Mouse (Mus musculus) ES-Bruce4 (cell line): ENCODE measurements around the gene Nthl1.

ENCODE experiments used
- CTCF ChIP-seq: IDR thresholded peaks from one replicate; pipeline ENCODE4 v1.8.1; 2011; ENCODE audit warnings: low read depth, low read length
- EP300 ChIP-seq: IDR thresholded peaks from 2 replicates; pipeline ENCODE4 v1.6.1; 2011; ENCODE audit warnings: low read depth, low read length; ENCODE audit not compliant: insufficient read depth
- POLR2A ChIP-seq: IDR thresholded peaks from one replicate; pipeline ENCODE4 v1.8.1; 2011; ENCODE audit warnings: low read length; ENCODE audit not compliant: insufficient read depth

- no peak for TF ChIP-seq EP300
- no peak for TF ChIP-seq POLR2A
- TF ChIP-seq CTCF = no peak
These were observed 28.5 kb upstream of the Nthl1 start for GRCm38 (mm10) chr17:24603961-24604360.
